Mouse (Mus musculus) kidney, adult 2 months (tissue): ENCODE data around the gene Col10a1.
"Not testable (repeated sequence)": the region's sequence is repeated elsewhere in the genome, so short reads cannot be mapped to it uniquely, and the experiment has no call there.

Experiments used
- CTCF ChIP-seq: fragments of 200-500 bp; conservative IDR thresholded peaks from 2 replicates; pipeline ENCODE4 v1.5.1; 2011; ENCODE audit warnings: low read depth, mild to moderate bottlenecking, control low read depth, low read length, moderate library complexity, mixed read lengths; ENCODE audit not compliant: insufficient read depth, insufficient read length
- POLR2A ChIP-seq: fragments of 200-500 bp; IDR thresholded peaks from one replicate; pipeline ENCODE4 v1.6.1; 2011; ENCODE audit warnings: low read depth, low read length, control low read depth

DNA sequence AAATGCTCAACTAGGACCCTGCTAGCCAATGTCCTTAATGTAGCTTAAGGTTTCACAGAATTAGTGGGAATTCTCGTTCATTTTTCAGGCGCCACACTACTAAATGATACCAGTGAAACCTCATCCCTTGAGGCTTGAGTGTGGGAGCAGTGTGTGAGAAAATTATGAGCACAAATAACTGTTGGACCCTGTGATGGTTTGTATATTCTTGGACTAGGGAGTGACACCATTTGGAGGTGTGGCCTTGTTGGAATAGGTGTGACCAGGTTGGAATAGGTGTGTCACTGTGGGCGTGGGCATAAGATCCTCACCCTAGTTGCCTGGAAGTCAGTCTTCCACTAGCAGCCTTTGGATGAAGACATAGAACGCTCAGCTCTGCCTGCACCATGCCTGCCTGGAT, 29.0 kb downstream of the Col10a1 start:
- not testable (repeated sequence) for TF ChIP-seq CTCF, POLR2A
